Mouse (Mus musculus): ENCODE data around the gene Klc4.

GRCm38 (mm10) chr17:46619683-46620357 is 26.0 kb downstream of the Klc4 start:
- TF ChIP-seq CTCF (IDR thresholded peaks at IDR 0.05; ENCODE audit: extremely low read depth, insufficient read length, insufficient replicate concordance, low read depth, low read length) (no peak), POLR2A (IDR thresholded peaks at IDR 0.05; ENCODE audit: low read depth, low read length) (no peak)
